Mouse (Mus musculus): ENCODE data around the gene Mrpl34. TPM values are rescaled to one million over a fixed set of nuclear protein-coding genes. Genes with fewer than 3 reads are reported as not detected.
A peak's percentile ranks its signal among the peaks of the same experiment; 100 is the strongest.
"Not testable (repeated sequence)": the region's sequence is repeated elsewhere in the genome, so short reads cannot be mapped to it uniquely, and the experiment has no call there.

Gene Mrpl34
- 10 to 100 TPM; 34.7 to 39.7 TPM for total RNA-seq (2021)
- long read RNA-seq, experiment 1, transcript Mrpl34-201 (2 exons, 607 nt) = major isoform, 23 of 24 reads
- long read RNA-seq, experiment 1, partial matches to known transcripts = 0 of 24 reads
- long read RNA-seq, experiment 1, other reads (novel, unspliced or antisense) = 1 of 24 reads
- long read RNA-seq, experiment 2, transcript Mrpl34-201 (2 exons, 607 nt) = major isoform, 12 of 13 reads
- long read RNA-seq, experiment 2, partial matches to known transcripts = 0 of 13 reads
- long read RNA-seq, experiment 2, other reads (novel, unspliced or antisense) = 1 of 13 reads

DNA sequence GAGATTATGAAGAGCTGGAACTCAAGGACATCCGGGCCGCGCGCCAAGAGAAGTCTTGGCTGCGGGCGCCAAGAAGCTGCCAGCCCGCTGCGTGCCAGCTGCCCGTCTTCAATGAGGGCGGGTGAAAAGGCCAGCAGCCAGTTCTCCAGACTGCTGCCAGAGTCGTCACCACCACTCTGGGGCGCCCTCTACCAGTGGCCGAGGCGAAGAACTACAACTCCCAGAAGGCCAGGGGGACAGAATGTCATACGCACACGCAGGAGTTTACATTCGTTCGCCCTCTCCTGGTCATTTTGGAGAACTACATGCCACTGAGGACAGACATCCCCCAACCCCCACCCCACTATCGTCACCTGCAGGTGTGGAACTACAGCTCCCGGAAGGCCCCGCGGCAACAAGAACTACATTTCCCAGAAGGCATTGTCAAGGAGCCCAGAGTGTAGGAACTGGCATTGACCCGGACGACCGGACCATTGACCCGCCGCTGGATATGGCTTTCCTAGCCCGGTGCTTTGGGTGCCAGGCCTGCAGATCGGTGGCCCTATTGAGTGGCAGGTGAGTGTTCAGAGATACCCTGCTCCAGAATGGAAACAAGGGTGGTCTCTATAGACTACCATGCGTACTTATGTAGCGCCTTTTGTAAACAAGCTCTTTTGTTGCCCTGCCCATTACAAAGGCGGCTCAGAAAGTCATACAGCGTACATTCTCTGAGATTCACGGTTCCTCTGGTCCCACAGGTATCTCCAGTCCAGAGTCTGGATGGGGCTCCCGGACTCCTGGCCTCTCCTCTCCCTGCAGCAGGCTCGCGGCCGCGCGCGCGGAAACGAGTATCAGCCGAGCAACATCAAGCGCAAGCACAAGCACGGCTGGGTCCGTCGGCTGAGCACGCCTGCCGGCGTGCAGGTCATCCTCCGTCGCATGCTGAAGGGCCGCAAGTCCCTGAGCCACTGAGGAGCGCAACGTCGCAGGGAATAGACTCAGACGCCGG, at the start of gene Mrpl34:
TSS of gene Mrpl34 (plus strand) at position 447 of the 988 bp plus-strand sequence.
- peak; percentile 94 for DNase-seq

DNA sequence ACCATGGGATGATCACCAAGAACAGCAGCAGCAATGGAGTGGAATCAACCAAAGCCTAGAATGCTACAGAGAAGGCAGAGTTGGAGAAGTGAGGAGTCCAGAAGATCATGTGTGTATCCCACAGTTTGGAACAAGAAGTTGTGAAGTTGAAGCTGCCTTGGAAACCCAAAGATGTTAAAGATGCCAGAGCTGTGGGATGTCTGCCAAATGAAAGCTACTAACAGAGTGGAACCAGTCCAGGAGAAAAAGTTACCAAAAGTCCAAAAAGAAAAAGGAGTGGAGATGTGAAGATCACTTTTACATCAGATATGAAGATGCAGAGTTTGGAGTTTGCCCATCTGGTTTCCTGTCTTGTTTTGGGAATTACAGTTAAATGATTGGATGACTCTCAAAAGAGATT, 42.6 kb upstream of the Mrpl34 start:
- DNase-seq = no peak

DNA sequence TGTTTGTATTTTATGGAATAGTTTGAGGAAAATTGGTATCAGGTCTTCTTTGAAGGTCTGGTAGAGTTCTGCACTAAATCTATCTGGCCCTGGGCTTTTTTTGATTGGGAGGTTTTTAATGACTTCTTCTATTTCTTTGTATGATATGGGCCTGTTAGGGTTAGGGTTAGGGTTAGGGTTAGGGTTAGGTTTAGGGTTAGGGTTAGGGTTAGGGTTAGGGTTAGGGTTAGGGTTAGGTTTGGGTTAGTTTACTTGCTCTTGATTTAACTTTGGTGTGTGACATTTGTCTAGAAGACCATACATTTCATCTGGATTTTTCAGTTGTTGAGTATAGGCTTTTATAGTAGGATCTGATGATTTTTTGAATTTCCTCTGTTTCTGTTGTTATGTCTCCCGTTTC, 31.8 kb upstream of the Mrpl34 start:
- not testable (repeated sequence) for DNase-seq

DNA sequence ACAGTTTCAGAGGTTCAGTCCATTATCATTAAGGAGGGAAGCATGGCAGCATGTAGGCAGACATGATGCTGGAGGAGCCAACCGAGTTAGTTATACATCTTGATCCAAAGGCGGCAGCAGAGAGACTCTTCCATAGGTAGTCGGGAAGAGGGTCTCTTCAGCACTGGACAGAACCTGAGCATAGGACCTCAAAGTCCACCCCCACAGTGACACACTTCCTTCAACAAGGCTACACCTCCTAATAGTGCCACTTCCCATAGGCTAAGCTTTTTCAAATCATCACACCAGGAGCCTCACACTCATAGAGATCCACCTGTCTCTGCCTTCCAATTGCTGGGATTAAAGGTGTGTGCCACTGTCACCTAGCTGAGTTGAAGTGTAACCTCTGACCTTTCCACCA, 27.7 kb upstream of the Mrpl34 start:
- DNase-seq = no peak

DNA sequence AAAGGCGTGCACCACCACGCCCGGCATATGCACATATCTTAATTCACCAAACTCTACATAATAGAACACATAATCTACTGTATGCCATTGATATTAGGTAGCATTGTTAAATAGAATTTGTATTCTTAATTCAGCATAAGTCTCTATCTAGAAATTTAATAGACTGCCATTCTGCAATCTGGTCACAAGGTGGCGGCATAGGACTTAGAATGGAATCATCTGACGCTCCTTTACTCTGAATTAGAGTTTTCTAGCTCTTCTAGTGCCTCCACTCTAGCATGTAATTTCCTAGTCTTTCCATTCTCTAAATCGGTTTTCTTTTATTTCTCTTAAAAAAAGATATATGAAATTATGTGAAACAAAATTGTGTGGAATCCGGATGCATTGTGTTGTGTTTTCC, 23.4 kb upstream of the Mrpl34 start:
- peak; percentile 47 for DNase-seq

DNA sequence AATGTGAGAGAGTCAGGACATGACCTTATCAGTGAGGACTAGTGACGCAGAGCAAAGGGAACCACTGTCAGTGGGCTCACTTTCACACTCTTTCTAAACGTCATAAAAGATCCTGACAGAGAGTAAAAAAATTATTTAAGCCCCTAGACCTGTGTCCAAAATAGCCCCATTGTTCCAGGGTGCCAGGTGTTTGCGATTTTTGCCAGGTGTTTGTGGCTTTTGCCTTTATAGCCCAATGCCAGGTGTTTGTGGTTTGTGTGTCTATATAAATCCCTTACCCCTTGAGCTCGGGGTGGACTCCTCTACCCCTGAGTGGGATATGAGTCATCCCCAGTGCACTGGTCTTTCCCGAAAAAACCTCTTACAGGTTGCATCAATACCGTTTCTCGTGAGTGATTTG, 19.7 kb upstream of the Mrpl34 start:
- no peak for DNase-seq

DNA sequence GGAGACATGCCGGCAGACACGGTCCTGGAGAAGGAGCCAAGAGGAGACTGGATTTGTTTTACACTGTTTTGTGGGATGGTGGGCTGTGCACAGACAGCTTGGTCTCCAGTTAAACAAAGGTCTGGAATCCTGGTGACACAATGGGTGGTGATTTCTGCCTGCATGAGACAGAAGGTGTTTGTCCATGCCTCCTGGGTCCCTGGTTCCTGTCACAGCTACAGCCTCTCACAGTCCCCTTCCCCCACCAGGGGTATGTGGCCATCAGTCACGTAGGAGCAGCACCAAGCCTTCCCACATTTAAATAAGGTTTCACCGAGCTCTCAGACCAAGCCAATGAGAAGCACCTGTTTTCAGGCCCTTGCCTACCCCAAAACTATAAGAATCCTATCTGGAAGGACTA, 13.4 kb upstream of the Mrpl34 start:
- no peak for DNase-seq

DNA sequence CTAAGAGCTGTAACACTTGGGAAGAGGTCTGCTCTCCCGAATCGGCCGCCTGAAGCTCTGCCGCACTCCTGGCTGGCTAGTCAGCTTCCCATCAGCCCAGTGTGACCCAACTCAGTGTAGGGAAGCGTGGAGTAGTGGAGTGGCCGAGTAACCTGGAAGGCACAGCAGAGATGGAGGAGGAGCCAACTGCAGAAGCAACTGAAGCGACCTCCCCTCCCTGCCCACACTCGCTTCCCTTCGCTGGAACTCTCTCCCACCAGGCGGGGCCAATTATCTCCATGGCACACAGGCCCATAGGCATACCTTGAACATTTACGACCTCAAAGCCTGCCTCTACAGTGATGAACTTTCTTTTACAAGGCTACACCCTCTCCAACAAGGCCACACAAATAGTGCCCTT, 13.0 kb upstream of the Mrpl34 start:
- no peak for DNase-seq

DNA sequence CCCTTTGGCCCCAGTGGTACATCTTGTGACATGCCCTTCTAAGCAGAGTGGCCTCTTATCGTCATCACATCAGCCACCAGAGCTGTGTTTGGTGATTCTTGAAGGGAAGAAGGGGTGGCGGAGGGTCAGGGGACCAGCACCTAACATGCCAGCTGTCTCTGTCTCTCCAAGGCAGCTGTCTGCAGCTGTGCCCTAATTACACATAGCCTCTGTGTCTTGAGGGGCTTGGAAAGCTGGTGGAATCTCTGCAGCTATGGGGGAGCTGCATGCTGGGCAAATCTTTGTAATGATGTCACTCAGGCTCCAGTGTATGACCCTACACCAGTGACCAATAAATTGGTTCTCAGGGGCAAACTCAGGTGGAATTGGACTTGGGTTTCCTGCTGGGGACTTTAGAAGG, 12.1 kb upstream of the Mrpl34 start:
- DNase-seq = no peak

DNA sequence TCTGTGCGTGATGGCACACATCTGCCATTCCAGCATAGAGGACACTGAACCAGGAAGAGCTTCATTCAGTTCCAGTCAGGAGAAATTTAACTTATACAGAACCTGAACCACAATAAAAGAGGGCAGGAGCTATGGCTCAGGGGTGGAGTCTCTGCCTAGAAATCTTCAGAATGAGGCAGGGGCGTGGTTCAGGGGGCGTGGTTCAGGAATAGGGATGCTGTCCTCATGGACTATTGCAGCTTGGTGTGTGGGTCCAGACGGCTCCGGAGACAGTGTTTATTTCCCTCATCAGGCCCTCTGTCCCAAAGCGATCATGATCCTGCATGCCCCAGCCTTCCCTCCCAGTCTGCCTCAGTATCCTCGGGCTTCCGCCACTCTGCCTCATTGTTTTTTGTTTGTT, 10.1 kb upstream of the Mrpl34 start:
- DNase-seq = no peak

DNA sequence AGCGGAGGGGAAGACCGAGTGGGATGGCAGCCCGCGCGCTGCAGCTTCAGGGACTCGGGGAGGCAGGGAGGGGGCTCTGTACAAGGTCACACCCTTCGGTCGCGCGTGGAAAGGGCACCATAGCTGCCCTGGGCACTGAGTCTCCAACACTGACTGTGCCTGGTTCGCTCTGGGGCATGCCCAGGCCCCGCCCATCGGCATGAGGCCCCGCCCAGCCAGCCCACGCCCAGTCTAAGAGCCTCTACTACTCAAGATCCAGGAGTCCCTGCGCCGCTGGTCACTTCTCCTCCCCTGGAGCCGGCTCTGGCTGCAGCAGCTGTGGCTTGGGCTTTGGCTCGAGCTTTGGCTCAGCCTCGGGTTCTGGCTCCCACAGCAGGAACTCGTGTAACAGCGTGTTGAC, 7.9 kb upstream of the Mrpl34 start:
- no peak for DNase-seq

DNA sequence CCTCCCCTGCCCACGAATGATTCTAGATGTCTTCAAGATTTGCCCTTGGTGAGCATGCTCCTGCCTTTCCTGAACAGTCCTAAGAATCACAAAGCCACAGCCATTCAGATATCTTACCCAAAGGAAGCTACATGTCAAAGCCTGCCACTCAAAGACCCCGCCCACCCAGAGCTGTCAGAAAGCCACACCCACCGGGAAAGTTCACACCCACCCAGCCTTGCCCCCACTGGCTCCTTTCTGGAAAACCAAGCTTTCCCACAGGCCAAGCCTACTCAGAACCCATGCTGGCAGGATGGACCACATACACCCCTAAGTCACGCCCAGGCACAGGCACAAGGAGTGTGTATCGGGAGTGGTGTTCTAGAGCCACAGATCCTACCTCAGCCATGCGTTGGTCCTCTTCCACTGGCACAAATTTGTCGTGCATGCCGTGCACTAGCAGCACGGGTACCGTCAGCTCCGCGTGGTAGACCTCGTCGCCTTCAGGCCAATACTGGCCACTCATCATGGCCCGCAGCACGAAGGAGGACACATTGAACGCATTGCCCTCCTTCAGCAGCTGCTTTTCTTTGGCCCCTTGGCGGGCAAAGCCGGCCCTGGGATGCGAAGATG, 7.0 kb upstream of the Mrpl34 start:
- no peak for DNase-seq

DNA sequence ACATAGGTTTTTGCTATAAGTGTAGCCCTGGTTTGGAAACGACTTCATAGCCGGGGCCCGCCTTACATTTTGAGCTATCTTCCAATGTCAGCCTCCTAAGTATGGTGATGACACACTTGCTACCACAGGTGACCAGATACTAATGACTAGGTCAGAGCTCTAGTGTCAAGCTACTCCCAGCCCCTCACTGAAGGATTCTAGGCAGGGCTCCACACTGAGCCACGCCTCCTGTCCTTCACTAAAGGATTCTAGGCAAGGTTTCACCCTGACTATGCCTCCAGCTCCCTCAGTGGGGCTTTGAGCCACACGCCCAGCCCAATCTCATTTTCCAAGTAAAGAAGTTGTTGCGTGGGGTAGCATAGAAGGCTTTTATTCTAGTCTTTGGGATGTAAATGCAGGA, 4.0 kb upstream of the Mrpl34 start:
- DNase-seq = no peak

DNA sequence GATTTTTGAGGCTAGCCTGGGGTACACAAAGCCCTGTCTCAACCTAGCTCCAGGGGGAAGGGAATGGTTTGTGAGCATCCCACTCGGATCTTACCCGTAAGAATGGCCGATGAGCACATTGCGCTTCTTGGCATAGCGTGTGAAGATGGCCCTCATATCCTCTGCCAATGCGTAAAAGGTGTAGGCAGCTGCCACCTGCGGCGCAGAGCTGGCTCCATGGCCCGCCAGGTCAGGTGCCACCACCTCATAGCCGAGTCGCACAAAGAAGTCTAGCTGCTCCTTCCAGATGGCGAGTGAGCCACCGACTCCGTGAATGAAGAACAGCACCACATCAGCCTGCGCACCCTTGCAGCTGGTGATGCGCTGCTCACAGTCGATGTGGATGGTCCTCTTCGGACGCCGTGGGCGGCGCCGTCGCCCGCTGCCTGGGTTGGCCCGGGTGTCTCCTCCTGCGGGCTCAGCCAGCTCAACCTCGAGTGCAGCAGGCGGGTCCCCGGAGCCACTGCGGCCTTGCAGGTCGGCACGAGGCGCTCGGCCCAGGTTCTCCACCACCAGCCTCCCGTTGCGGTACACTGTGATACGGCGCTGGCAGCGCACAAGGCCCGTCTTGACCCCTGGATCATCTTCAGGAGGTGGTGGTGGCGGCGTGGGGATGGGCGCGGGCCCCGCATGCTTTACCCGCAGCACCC, 3.5 kb upstream of the Mrpl34 start:
- no peak for DNase-seq

DNA sequence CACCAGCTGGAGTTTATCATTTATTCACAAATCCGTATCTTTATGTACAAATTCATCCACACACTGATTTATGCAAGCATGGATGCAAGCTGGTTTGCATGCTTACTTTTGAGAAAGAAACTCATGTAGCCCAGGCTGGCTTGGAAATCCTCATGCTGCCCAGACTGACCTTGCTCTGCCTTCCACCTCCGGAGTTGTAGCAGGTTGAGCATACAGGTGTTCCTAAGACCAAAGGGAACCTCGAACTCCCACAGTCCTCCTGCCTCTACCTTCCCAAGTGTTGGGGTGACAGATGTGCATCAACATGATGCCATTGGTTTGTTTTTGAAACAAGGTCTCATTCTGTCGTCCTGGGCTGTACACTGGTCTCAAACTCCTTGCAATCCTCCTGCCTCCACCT, 2.6 kb upstream of the Mrpl34 start:
- DNase-seq = no peak

DNA sequence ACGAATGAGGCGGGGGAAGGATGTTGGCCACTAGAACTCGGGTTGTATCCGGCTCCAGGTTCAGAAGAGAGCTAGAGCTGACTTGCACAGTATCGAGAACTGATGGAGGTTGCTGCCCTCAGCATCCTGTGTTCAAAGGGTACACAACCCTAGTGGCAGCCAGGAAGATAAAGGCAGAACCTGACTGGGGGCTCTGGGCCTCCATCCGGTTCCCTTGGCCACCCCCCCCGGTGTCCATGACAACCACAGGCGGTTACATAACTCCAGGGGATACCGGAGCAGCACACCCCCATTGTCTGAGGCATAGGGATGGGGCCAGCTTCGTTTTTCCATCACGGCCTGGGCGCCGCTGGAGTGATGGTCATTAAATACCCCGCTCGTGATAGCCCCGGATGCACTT, 2.0 kb upstream of the Mrpl34 start:
- no peak for DNase-seq

DNA sequence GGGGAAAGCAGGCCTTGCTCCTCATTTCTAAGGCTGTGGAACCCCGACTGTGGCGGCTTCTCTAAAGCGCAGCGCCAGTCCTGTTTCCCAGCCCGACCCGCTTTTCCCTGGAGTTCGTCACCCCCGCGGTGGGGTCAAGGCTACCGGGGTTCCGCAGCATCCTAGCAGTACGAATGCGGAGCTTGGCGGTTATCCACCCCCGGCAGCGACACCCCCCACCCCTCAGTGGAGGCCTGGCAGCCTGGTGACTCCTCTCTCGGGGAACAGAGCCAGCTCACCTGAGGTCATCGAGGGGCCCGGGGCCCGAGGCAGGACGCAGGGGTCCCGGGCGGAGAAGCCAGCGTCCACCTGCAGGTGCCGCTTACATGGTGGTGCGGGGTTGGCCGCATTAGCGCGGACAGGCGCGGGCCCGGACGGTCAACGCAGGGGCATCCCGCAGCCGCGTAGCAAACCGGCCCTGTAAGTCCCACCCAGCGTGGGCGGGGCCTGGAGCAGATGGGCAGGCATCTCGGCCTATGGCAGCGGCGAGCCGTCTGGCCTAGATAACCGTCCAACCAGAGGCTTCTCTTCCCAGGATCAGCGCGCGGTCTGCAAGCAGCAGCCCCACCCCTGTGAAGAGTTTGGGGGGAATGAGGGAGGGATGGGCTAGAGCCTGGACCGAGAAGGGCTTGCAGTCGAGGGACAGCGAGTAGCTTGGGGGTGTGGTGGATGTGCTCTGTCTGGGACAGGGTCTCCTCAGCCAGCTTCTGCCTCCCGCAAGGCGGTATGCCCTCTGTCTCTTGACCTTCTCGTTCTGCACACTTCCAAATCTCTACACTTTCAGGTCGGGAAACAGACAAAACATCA, 1.3 kb upstream of the Mrpl34 start, which contains the start of gene Abhd8:
TSS of gene Abhd8 (minus strand) at position 468 of the 846 bp plus-strand sequence.
- DNase-seq = peak; percentile 97

DNA sequence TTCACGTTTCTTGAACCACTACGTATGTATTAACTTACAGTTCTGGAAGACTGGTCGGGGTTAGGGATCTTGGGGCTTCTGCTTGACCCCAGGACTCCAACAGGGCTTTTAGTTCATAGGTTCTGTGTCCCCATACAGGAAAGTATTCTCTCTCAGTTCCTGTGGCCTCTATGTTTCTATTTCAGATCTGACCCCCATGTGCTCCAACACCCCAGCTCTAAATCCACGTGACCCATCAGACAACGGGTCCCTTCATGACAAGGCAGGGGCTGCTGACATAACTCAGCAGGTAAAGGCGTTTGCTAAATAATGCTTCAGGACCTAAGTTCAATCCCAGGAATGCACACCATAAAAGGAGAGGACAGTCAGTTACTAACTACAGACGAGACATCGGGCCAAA, 974 bp downstream of the Mrpl34 start:
- no peak for DNase-seq

DNA sequence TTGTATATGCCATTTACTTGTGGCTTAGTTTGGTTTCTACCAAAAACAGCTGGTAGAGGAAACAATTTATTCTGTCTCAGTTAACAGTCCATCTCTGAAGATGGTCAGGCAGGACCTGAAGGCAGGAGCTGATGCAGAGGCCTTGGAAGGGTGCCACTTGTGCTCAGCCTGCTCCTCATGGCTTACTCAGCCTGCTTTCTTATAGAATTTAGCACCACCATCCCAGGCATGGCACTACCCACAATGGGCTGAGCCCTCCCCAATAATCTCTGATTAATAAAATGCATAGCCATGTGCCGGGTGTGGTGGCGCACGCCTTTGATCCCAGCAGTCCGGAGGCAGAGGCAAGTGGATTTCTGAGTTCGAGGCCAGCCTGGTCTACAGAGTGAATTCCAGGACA, 1.4 kb downstream of the Mrpl34 start:
- no peak for DNase-seq

DNA sequence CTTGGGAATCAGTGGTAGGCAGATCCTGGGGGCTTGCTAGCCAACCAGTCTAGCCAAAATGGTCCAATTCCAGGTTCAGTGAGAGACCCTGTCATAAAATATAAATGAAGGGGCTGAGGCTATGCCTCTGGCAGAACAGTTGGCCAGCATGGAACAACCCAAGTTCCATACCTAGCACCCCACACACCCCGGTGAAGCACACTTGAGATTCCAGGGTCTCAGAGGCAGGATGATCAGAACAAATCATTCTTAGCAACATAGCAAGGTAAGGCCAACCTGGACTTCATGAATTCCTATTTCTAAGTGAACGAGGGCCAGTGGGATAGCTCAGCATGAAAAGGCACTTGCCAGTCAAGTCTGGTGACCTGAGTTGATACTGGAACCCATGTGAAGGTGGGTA, 2.4 kb downstream of the Mrpl34 start:
- DNase-seq = no peak

DNA sequence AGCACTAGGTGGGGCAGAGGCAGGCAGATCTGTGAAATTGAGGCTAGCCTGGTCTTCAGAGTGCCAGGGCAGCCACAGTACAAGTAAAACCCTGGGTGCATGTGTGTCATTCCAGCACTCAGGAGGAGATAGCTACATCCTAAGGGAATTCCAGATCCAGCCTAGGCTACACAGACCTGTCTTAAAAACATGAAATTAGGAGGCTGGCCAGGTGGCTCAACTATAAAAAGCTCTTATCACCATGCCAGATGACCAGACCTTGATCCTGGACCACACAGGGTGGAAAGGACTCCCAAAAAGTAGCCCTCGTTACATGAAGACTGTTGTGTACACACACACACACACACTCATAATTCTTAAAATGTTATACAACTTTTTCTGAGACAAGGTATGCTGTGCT, 3.2 kb downstream of the Mrpl34 start:
- DNase-seq = no peak
